24 mouse cellular contexts compared by ENCODE assay signal in genomic region chr12:108195761-108196160, GRCm38 (mm10).
"Had no signal": no experiment of that assay in that cellular context is flagged by ENCODE, and none has a peak within 500 bp of the region (broad histone marks: within the 10 kb centered on the region; RNA-seq: fewer than 3 reads in every experiment).

No protein-coding gene starts in this region.

- H3K27ac ChIP-seq: heart, adult 2 months; heart, embryonic 13.5 days; heart, embryonic 15.5 days; hindbrain, embryonic 10.5 days; hindbrain, embryonic 12.5 days; hindbrain, embryonic 14.5 days; intestine, embryonic 15.5 days; left cerebral cortex, adult 2 months; limb, embryonic 10.5 days; limb, embryonic 12.5 days; liver, embryonic 12.5 days; liver, embryonic 14.5 days had no signal

- H3K4me3 ChIP-seq: heart, adult 2 months; heart, embryonic 13.5 days; heart, embryonic 15.5 days; hindbrain, embryonic 10.5 days; hindbrain, embryonic 12.5 days; intestine, embryonic 15.5 days; left cerebral cortex, adult 2 months; limb, embryonic 10.5 days; limb, embryonic 12.5 days; liver, embryonic 12.5 days had no signal

- ATAC-seq: hindbrain, embryonic 16.5 days; inflammation-experienced regulatory T-cells, adult 6 months; intestine, embryonic 15.5 days; liver, embryonic 12.5 days had no signal

- H3K27me3 ChIP-seq: heart, embryonic 13.5 days; heart, embryonic 15.5 days; hindbrain, embryonic 12.5 days; intestine, embryonic 15.5 days; limb, embryonic 12.5 days; liver, embryonic 12.5 days had no signal

- H3K4me2 ChIP-seq: heart, embryonic 11.5 days; heart, embryonic 13.5 days; heart, embryonic 15.5 days; hindbrain, embryonic 12.5 days; hindbrain, embryonic 14.5 days; intestine, embryonic 15.5 days; limb, embryonic 12.5 days; liver, embryonic 12.5 days had no signal

- H3K9ac ChIP-seq: heart, embryonic 13.5 days; heart, embryonic 15.5 days; hindbrain, embryonic 12.5 days; hindbrain, embryonic 14.5 days; intestine, embryonic 15.5 days; limb, embryonic 12.5 days; liver, embryonic 12.5 days; liver, embryonic 14.5 days had no signal

- DNase-seq: gastrocnemius, postnatal 14 days; heart, adult 2 months; heart, postnatal 14 days; heart, postnatal 4 days; kidney, adult 18-20 months; kidney, adult 8-10 months; kidney, postnatal 10 days; kidney, postnatal 25 days; kidney, postnatal 4 days; layer of hippocampus, adult 9-11 months had no signal

- H3K9me3 ChIP-seq: heart, embryonic 13.5 days; heart, embryonic 15.5 days; hindbrain, embryonic 10.5 days; hindbrain, embryonic 12.5 days; intestine, embryonic 15.5 days; limb, embryonic 10.5 days; limb, embryonic 12.5 days; liver, embryonic 12.5 days had no signal

- H3K4me1 ChIP-seq: heart, embryonic 13.5 days; heart, embryonic 15.5 days; hindbrain, embryonic 10.5 days; hindbrain, embryonic 12.5 days; intestine, embryonic 15.5 days; limb, embryonic 10.5 days; limb, embryonic 12.5 days; liver, embryonic 12.5 days had no signal
